Mouse (Mus musculus) E14TG2a.4 (cell line): ENCODE results near the gene Arl14.

ENCODE experiments used
- CTCF ChIP-seq: conservative IDR thresholded peaks from 2 replicates; pipeline ENCODE4 v1.5.1; 2014; ENCODE audit warnings: low read length
- NANOG ChIP-seq: IDR thresholded peaks from 2 replicates; pipeline ENCODE4 v1.6.1; 2014; ENCODE audit warnings: borderline replicate concordance, low read length, mixed read lengths
- POU5F1 ChIP-seq: IDR thresholded peaks from 2 replicates; pipeline ENCODE4 v1.6.1; 2014; ENCODE audit warnings: low read length, borderline replicate concordance

DNA sequence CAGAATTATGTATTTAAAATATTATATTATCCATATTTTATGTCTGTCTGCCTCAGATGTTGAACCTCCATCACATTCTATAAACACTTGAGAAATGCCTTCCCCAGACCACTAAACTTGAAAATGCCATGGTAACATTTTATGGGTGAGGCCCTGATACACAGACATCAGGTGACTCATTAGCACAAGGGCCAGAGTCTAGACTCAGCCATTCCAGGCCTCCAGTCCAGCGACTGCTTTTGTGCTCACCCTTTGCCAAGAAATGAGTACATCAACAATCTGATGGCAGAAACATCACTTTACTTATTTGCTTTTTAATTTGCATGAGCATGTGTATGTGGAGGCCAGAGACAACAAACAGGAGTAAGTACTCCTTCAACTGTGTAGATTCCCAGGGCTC, 22.0 kb upstream of the Arl14 start:
- TF ChIP-seq CTCF (no peak), NANOG (no peak), POU5F1 (no peak)
